Mouse (Mus musculus): ENCODE measurements around the gene Bmpr2. TPM values are rescaled to one million over a fixed set of nuclear protein-coding genes. Genes with fewer than 3 reads are reported as not detected.

The Bmpr2 gene
- total and polyA plus RNA-seq, 3 experiments: 3.4 to 103 (median 59.9) TPM

GRCm38 (mm10) chr1:59894025-59894424 lies 130.8 kb downstream of the Bmpr2 start:
- ATAC-seq (ENCODE audit: extremely low read depth, insufficient number of reproducible peaks, low FRiP score, poor library complexity, severe bottlenecking) (peak; percentile 83), DNase-seq (ENCODE audit: low spot score) (peak; percentile 63)
- H3K36me3 ChIP-seq (replicated peaks): no peaks in the 10 kb centered on the region
- TF ChIP-seq TAL1 (conservative IDR thresholded peaks at IDR 0.05; ENCODE audit: low read depth, low read length): peak; percentile 74
- no peak for TF ChIP-seq GATA1 (IDR thresholded peaks at IDR 0.05; ENCODE audit: borderline replicate concordance, low read length)
- no peak for TF ChIP-seq CTCF (IDR thresholded peaks at IDR 0.05; ENCODE audit: low read depth, low read length)
- H3K27me3 ChIP-seq (ENCODE audit: insufficient read depth, low read length): no peaks in the 10 kb centered on the region
- no peaks in the 10 kb centered on the region; the same call in 1 of the 2 replicates for H3K9me3 ChIP-seq (replicated peaks)
- peak overlapping the region; percentile 31; the same call in 1 of the 2 replicates for H3K4me3 ChIP-seq (ENCODE audit: low read depth, low read length)
- H3K4me1 ChIP-seq (ENCODE audit: insufficient read depth, low read depth, low read length): peaks cover 79% of the 10 kb centered on the region

- Histone ChIP-seq H3K4me3 (ENCODE audit: low read depth, low read length) (no peak overlapping the region), H3K9me3 (replicated peaks) (no peaks in the 10 kb centered on the region; the same call in 1 of the 2 replicates), H3K36me3 (replicated peaks) (no peaks in the 10 kb centered on the region), H3K27me3 (ENCODE audit: insufficient read depth, low read length) (no peaks in the 10 kb centered on the region), H3K4me1 (ENCODE audit: insufficient read depth, low read depth, low read length) (peaks cover 88% of the 10 kb centered on the region)
- DNase-seq (ENCODE audit: low spot score) (no peak), ATAC-seq (ENCODE audit: extremely low read depth, insufficient number of reproducible peaks, low FRiP score, poor library complexity, severe bottlenecking) (no peak)
- TF ChIP-seq CTCF (IDR thresholded peaks at IDR 0.05; ENCODE audit: low read depth, low read length) (no peak), TAL1 (conservative IDR thresholded peaks at IDR 0.05; ENCODE audit: low read depth, low read length) (no peak), POLR2AphosphoS5 (IDR thresholded peaks at IDR 0.05; ENCODE audit: insufficient replicate concordance, low read depth, low read length) (no peak), GATA2 (IDR thresholded peaks at IDR 0.05; ENCODE audit: borderline replicate concordance, low read depth, low read length) (no peak), GATA1 (IDR thresholded peaks at IDR 0.05; ENCODE audit: borderline replicate concordance, low read length) (no peak)
These were observed 132.3 kb downstream of the Bmpr2 start for GRCm38 (mm10) chr1:59895456-59895855.

- peaks cover 100% of the 10 kb centered on the region for H3K4me1 ChIP-seq (ENCODE audit: insufficient read depth, low read depth, low read length)
- DNase-seq (ENCODE audit: low spot score): no peak
- no peak for ATAC-seq (ENCODE audit: extremely low read depth, insufficient number of reproducible peaks, low FRiP score, poor library complexity, severe bottlenecking)
- H3K9me3 ChIP-seq (replicated peaks): no peaks in the 10 kb centered on the region; the same call in 1 of the 2 replicates
- TF ChIP-seq CTCF (IDR thresholded peaks at IDR 0.05; ENCODE audit: low read depth, low read length) (no peak), GATA1 (IDR thresholded peaks at IDR 0.05; ENCODE audit: borderline replicate concordance, low read length) (no peak), POLR2AphosphoS5 (IDR thresholded peaks at IDR 0.05; ENCODE audit: insufficient replicate concordance, low read depth, low read length) (no peak), GATA2 (IDR thresholded peaks at IDR 0.05; ENCODE audit: borderline replicate concordance, low read depth, low read length) (no peak), TAL1 (conservative IDR thresholded peaks at IDR 0.05; ENCODE audit: low read depth, low read length) (no peak)
- H3K27me3 ChIP-seq (ENCODE audit: insufficient read depth, low read length): no peaks in the 10 kb centered on the region
- H3K36me3 ChIP-seq (replicated peaks): no peaks in the 10 kb centered on the region
- no peak overlapping the region; the same call in 1 of the 2 replicates for H3K4me3 ChIP-seq (ENCODE audit: low read depth, low read length)
These were observed 134.1 kb downstream of the Bmpr2 start for GRCm38 (mm10) chr1:59897147-59897798.

- peaks cover 95% of the 10 kb centered on the region for H3K4me1 ChIP-seq (ENCODE audit: insufficient read depth, low read depth, low read length)
- DNase-seq (ENCODE audit: low spot score) (no peak), ATAC-seq (ENCODE audit: extremely low read depth, insufficient number of reproducible peaks, low FRiP score, poor library complexity, severe bottlenecking) (no peak)
- H3K36me3 ChIP-seq (replicated peaks): no peaks in the 10 kb centered on the region
- no peak overlapping the region for H3K4me3 ChIP-seq (ENCODE audit: low read depth, low read length)
- H3K27me3 ChIP-seq (ENCODE audit: insufficient read depth, low read length): no peaks in the 10 kb centered on the region
- H3K9me3 ChIP-seq (replicated peaks): no peaks in the 10 kb centered on the region
- no peak for TF ChIP-seq GATA2 (IDR thresholded peaks at IDR 0.05; ENCODE audit: borderline replicate concordance, low read depth, low read length)
- TF ChIP-seq GATA1 (IDR thresholded peaks at IDR 0.05; ENCODE audit: borderline replicate concordance, low read length): no peak
- no peak for TF ChIP-seq TAL1 (conservative IDR thresholded peaks at IDR 0.05; ENCODE audit: low read depth, low read length)
- TF ChIP-seq POLR2AphosphoS5 (IDR thresholded peaks at IDR 0.05; ENCODE audit: insufficient replicate concordance, low read depth, low read length): no peak
- no peak for TF ChIP-seq CTCF (IDR thresholded peaks at IDR 0.05; ENCODE audit: low read depth, low read length)
These were observed 136.5 kb downstream of the Bmpr2 start for GRCm38 (mm10) chr1:59899679-59900078.

- Histone ChIP-seq H3K4me3 (ENCODE audit: low read depth, low read length) (no peak overlapping the region; the same call in 1 of the 2 replicates), H3K9me3 (replicated peaks) (no peaks in the 10 kb centered on the region), H3K4me1 (ENCODE audit: insufficient read depth, low read depth, low read length) (peaks cover 95% of the 10 kb centered on the region), H3K36me3 (replicated peaks) (no peaks in the 10 kb centered on the region), H3K27me3 (ENCODE audit: insufficient read depth, low read length) (no peaks in the 10 kb centered on the region)
- TF ChIP-seq TAL1 (conservative IDR thresholded peaks at IDR 0.05; ENCODE audit: low read depth, low read length): peak; percentile 63
- no peak for TF ChIP-seq CTCF (IDR thresholded peaks at IDR 0.05; ENCODE audit: low read depth, low read length)
- ATAC-seq (ENCODE audit: extremely low read depth, insufficient number of reproducible peaks, low FRiP score, poor library complexity, severe bottlenecking) (peak; percentile 36), DNase-seq (ENCODE audit: low spot score) (no peak)
These were observed 138.1 kb downstream of the Bmpr2 start for GRCm38 (mm10) chr1:59901082-59901876.

- no peaks in the 10 kb centered on the region for H3K36me3 ChIP-seq (replicated peaks)
- DNase-seq (ENCODE audit: low spot score) (no peak), ATAC-seq (ENCODE audit: extremely low read depth, insufficient number of reproducible peaks, low FRiP score, poor library complexity, severe bottlenecking) (no peak)
- peaks cover 94% of the 10 kb centered on the region for H3K4me1 ChIP-seq (ENCODE audit: insufficient read depth, low read depth, low read length)
- TF ChIP-seq GATA2 (IDR thresholded peaks at IDR 0.05; ENCODE audit: borderline replicate concordance, low read depth, low read length): no peak
- no peak for TF ChIP-seq CTCF (IDR thresholded peaks at IDR 0.05; ENCODE audit: low read depth, low read length)
- no peak for TF ChIP-seq POLR2AphosphoS5 (IDR thresholded peaks at IDR 0.05; ENCODE audit: insufficient replicate concordance, low read depth, low read length)
- TF ChIP-seq GATA1 (IDR thresholded peaks at IDR 0.05; ENCODE audit: borderline replicate concordance, low read length): no peak
- TF ChIP-seq TAL1 (conservative IDR thresholded peaks at IDR 0.05; ENCODE audit: low read depth, low read length): no peak
- H3K9me3 ChIP-seq (replicated peaks): no peaks in the 10 kb centered on the region
- no peaks in the 10 kb centered on the region for H3K27me3 ChIP-seq (ENCODE audit: insufficient read depth, low read length)
- no peak overlapping the region for H3K4me3 ChIP-seq (ENCODE audit: low read depth, low read length)
These were observed 139.4 kb downstream of the Bmpr2 start for GRCm38 (mm10) chr1:59902634-59903033.

All from G1E (cell line).